Mouse (Mus musculus) embryo, embryonic 9.5 days (tissue): ENCODE measurements around the gene Exoc3l2.

Source experiments
- DNase-seq: peaks from one replicate; pipeline ENCODE4 v3.0.0-alpha.2; 2017; ENCODE audit errors: extremely low spot score

The Exoc3l2 gene

DNA sequence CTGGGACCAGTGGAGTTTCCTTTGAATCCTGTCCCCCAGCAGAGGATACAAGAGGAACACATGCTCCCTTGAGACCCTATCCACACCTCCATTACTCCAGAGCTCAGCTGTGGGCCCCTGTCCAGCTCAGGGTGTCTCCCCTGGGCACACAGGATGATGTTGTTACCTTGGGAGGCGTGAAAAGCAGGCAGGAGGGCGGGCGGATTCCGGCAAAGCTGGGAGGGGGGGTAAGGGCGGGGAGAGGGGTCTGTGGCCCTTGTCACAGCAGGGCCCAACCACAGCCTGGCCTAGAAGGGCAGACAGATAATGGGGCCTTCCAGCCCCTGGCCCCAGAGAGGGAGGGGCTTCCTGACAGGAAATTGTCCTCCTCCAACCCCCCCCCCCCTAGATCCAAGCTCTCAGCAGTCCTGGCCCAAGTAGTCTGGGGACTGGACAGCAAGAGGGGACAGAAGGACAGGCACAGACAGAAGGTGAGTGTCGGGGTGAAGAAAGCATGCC is at the start of gene Exoc3l2:
Gene Exoc3l2 (plus strand): TSS at position 448 of the 498 bp plus-strand sequence.
- DNase-seq, result no peak

DNA sequence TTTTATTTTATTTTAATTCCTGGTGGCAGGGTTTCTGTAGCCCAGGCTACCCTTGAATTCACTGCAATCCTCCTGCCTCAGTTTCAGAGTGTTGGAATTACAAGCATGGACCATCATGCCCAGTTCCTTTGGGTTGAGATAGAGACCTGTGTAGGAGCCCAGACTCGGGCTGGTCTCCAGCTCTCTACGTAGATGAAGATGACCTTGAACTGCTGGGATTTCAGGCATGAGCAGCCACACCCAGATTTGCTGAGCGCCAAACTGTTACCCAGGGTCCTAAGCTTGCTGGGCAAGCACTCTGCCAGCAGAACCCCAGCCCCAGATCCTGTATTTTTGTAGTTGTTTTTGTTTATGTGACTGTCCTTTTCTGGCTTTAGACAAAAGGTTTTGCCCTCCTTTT is 49.6 kb upstream of the Exoc3l2 start:
- no peak for DNase-seq

- no peak for DNase-seq
Observed at GRCm38 (mm10) chr7:19416590-19416989, 46.5 kb upstream of the Exoc3l2 start.

DNA sequence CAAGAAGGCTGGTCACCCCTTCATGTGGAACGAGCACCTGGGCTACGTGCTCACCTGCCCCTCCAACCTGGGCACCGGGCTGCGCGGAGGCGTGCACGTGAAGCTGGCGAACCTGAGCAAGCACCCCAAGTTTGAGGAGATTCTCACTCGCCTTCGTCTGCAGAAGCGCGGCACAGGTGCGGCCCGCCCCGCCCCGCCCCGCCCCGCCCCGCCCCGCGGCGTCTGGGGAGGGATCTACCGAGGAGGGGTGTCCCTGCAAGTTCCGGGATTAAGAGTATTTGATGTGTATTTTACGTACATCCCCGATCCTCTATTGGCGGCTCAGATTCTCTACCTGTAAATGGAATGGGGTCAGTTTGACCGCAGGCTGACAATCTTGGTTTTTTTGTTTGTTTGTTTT is 43.0 kb upstream of the Exoc3l2 start:
- DNase-seq, result no peak

GRCm38 (mm10) chr7:19420821-19421636 is 42.1 kb upstream of the Exoc3l2 start:
- DNase-seq, result peak; percentile 82

DNA sequence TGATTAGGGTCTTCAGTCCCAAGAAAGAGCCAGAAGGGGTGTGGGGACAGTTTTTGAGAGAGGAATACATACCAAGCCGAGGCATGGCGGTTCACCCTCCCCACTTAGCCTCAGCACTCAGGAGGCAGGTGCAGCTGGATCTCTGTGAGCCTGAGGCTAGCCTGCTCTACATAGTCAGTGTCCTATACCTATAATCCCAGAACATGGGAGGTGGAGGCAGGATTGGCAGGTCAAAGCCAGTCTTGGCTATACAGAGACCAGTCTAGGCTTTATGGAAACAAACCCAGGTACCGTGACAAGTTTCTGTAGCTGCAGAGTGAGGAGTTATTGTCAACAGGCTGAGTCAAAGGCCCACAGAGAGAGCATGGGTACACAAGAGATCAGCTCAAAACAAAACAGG is 40.0 kb upstream of the Exoc3l2 start:
- no peak for DNase-seq

DNA sequence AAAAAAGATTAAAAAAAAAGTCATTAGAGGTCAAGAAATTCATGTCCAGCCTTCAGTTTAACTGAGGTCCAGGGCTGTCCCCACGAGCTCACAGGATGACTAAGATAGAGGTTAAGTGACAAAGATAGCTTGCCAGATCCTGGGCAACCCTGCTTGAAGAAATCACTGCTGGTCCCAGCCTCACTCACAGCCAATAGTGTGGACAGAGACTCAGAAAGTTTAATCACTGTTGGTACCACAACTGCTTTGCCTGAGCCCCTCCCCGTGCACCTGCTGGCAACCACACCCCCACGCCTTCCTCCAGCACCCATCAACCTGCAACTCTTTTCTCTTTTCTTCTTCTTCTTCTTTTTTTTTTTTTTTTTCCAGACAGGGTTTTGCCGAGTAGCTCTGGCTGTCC is 39.1 kb upstream of the Exoc3l2 start:
- DNase-seq, result no peak

- no peak for DNase-seq
Observed at GRCm38 (mm10) chr7:19426349-19426748, 36.8 kb upstream of the Exoc3l2 start.

GRCm38 (mm10) chr7:19426888-19427287 is 36.2 kb upstream of the Exoc3l2 start:
- no peak for DNase-seq

DNA sequence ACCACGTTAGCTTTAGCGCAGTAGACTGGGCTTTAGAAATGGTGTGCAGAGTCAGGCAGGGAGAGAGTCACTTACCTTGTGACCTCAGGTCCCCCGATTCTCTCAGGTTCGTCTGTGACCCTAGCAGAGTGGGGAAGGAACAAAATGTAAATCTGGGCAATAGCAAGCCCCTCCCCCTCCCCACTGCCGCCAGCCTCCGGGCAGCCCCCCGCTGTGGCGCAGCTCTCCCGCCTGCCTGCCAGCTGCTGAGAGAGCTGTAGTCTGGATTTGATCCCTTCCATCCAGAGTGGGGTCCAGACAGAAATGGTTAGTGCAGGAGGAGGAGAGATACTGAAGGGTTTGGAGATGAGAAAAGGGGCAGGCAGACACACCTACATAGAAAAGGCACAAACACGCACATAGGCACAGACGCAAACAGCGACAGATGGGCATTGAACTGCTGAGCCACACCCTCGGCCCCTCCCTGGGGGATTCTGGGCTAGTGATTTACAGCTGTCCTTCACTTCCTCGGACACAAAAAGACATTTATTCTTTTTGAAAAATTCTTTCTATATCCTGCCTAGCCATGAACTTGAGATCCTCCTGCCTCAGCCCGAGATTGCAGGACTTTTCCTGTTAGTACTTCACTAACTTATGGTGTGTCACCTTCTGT is 35.0 kb upstream of the Exoc3l2 start:
- no peak for DNase-seq

GRCm38 (mm10) chr7:19429726-19430125 is 33.4 kb upstream of the Exoc3l2 start:
- no peak for DNase-seq

DNA sequence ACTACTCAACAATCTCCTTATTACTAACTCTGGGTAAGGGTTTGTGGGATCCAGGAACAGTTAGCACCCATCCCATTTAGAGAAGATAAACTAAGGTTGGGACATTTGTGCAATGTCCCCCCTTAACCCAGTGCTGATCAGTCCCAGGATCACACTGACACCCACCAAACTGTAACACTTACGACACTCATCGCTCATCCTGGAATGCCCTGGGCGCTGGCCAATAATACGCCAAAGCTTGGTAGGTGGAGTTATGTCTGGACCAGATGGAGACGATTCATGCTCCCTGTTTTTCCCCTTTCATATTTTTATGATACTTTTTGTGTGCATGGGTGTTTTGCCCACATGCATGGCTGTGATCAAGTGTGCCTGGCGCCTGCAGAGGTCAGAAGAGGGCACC is 32.7 kb upstream of the Exoc3l2 start:
- DNase-seq, result no peak

DNA sequence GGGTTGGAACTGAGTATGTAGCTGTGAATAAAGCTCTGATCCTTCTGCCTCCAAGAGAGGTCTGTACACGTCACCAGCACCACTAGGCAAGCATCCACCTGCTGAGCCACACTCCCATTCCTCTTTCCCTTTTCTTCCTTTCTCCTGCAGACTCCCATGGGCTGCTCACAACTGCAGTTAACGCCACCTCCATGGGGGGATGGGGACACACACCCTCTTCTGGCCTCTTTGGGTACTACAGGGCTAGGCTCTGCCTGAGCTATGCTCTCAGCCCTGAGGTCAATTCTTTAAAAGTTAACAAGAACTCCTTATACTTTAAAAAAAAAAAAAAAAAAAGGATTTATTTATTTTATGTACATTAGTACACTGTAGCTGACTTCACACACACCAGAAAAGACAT is 30.7 kb upstream of the Exoc3l2 start:
- DNase-seq, result no peak

- DNase-seq, result no peak
Observed at GRCm38 (mm10) chr7:19436276-19436675, 26.9 kb upstream of the Exoc3l2 start.

DNA sequence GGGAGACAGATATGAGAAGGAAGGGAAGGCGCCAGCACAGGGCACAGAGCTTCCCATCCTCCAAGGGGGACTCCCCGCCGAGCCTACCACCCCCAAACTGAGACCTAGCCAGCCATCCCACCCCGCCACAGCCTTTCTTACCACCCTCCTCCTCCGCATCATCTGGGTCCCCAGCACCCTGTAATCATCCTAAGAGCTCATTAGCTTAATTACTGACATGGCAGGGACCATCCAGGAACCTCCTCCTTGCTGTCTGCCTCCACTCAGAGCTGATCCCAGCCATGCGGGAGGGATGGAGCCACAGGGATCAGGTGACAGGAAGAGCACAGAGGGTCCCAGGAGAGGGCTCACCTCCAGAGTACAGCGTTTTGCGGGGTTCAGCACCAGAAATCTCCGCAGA is 26.1 kb upstream of the Exoc3l2 start:
- DNase-seq, result no peak

DNA sequence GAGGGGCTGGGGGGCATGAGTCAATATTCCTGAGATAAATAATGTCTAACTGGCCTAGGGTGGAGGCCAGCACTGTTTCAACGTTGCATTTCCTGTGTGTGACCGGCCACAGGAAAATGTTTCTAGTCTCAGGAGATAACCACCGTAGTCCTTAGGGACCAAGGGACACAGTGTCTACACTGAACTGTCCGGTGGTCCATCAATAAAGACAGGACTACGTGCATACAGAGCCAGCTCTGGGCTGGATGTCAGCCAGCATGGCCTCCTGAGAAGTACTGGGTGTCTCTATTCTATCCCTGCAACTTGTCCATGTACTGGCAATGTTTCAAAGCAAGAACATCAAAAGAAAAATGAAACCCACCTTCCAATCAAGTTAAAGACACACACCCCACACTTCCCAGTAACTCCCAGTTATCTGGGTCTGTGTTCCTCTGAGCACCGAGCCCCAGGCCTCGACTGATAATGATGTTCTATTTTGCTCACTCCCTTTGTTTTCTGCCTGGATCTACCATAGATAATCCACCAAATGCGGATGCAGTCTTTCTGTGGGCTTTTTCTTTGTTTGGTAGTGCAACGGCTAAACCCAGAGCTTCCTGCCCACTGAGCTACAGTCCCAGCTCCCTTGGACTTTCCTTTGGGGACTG is 21.6 kb upstream of the Exoc3l2 start:
- DNase-seq, result no peak

GRCm38 (mm10) chr7:19443344-19443743 is 19.8 kb upstream of the Exoc3l2 start:
- peak; percentile 77 for DNase-seq

GRCm38 (mm10) chr7:19444801-19445200 is 18.3 kb upstream of the Exoc3l2 start:
- no peak for DNase-seq

- no peak for DNase-seq
Observed at GRCm38 (mm10) chr7:19447689-19448088, 15.4 kb upstream of the Exoc3l2 start.

- DNase-seq, result no peak
Observed at GRCm38 (mm10) chr7:19449165-19449564, 14.0 kb upstream of the Exoc3l2 start.

DNA sequence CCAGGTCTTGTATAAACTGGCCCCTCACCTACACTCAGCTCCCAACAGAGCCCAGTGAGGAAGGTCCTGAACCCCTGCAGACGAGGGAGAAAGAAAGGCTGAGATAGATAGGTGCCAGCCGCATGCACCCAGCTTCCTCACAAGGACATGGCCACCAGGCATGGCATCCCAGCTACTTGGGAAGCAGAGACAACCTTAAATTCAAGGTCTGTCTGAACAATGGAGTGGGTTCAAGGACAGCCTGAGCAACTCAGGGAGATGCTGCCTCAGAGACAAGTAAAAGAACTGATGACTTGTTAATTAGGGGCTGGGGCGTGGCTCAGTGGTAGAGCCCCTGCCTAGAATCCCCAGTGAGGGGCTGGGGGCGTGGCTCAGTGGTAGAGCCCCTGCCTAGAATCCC is 7.9 kb upstream of the Exoc3l2 start:
- no peak for DNase-seq

DNA sequence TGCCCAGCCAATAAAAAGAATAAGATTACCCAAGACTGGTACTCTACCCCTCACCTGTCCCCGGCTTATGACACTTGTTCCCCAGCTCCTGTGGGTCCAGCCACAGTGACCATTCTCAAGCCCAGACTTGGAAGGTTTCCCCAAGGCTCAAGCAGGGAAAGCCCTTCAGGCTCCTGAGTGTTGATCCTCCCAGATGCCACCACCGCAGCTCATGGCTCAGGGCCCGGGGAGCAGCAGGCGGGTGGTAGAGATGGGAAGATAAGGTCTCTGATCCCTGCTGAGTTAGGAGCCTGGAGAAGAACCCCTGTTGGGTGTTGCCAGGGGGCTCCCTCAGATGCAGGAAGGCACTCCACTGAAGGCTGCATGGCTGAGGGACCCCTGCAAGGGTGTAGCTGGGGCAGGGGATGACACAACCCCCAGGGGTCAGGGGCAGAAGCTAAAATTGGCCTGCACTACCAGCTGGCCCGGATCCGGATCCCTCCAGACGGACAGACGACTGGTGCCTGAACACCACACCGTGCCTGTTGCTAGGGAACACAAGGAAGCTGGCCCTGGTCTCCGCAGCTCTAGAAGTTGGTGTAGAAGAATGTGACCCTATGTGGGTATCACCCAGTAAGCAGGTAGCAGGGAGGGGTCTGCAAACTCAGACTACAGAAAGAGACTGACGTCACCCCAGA is 7.2 kb upstream of the Exoc3l2 start:
- DNase-seq, result no peak
